26 mouse cellular contexts compared by ENCODE assay signal in genomic region chr17:26619577-26619976, GRCm38 (mm10). TPM values are rescaled to one million over a fixed set of nuclear protein-coding genes. Genes with fewer than 3 reads are reported as not detected.
DNase-seq lines count a peak whose midpoint lies in the region; TF ChIP-seq lines count a peak whose summit lies in the region.
"Had no signal": no experiment of that assay in that cellular context is flagged by ENCODE, and none has a peak within 500 bp of the region (broad histone marks: within the 10 kb centered on the region; RNA-seq: fewer than 3 reads in every experiment).

No protein-coding gene starts in this region.

- H3K4me3 ChIP-seq in heart, adult 2 months, result no peak overlapping the region
- H3K4me3 ChIP-seq in midbrain, embryonic 10.5 days, result no peak overlapping the region
- H3K4me3 ChIP-seq: embryonic facial prominence, embryonic 10.5 days; embryonic facial prominence, embryonic 15.5 days; forebrain, embryonic 13.5 days; heart, embryonic 13.5 days; limb, embryonic 10.5 days; limb, embryonic 15.5 days; liver, embryonic 13.5 days; midbrain, embryonic 15.5 days; neural tube, embryonic 15.5 days had no signal

- peaks cover 27% of the 10 kb centered on the region for H3K4me1 ChIP-seq in heart, adult 2 months (ENCODE audit: control insufficient read depth, insufficient read depth, low read length)
- no peaks in the 10 kb centered on the region for H3K4me1 ChIP-seq in midbrain, embryonic 10.5 days
- H3K4me1 ChIP-seq: embryonic facial prominence, embryonic 10.5 days; forebrain, embryonic 13.5 days; limb, embryonic 10.5 days; midbrain, embryonic 15.5 days had no signal

- DNase-seq in cerebellum, adult 11-12 months, result peak; percentile 63
- no peak for DNase-seq in cerebellum, adult 8-10 months
- DNase-seq in heart, adult 2 months, result no peak
- DNase-seq in heart, adult 9 months (ENCODE audit: low spot score in 2 of 2), result no peak
- peak; percentile 75 for DNase-seq in brain, adult 2 months (ENCODE audit: low read depth, low spot score)
- DNase-seq in cerebellum, postnatal 10 days, result peak; percentile 66 to 69
- DNase-seq in midbrain, embryonic 10.5 days (ENCODE audit: low spot score), result no peak
- no peak for DNase-seq in testis, postnatal 14 days (ENCODE audit: low spot score)
- DNase-seq: gastrocnemius, postnatal 25 days; heart, adult 18-20 months; heart, postnatal 10 days; kidney, adult 9 months; kidney, postnatal 14 days; liver, embryonic 13.5 days; lung, adult 18-20 months; lung, postnatal 10 days; thymus, postnatal 4 days had no signal

- H3K36me3 ChIP-seq in heart, adult 2 months (ENCODE audit: control insufficient read depth, insufficient read depth, low read length), result no peaks in the 10 kb centered on the region
- peaks cover 90% of the 10 kb centered on the region for H3K36me3 ChIP-seq in midbrain, embryonic 10.5 days

- no peak overlapping the region for H3K9ac ChIP-seq in heart, adult 2 months (ENCODE audit: low read depth, low read length)
- H3K9ac ChIP-seq: embryonic facial prominence, embryonic 15.5 days; forebrain, embryonic 13.5 days; heart, embryonic 13.5 days; hindbrain, embryonic 14.5 days; limb, embryonic 15.5 days; liver, embryonic 13.5 days; midbrain, embryonic 15.5 days; neural tube, embryonic 15.5 days had no signal

- peak overlapping the region; percentile 23 for H3K27ac ChIP-seq in heart, adult 2 months
- H3K27ac ChIP-seq in midbrain, embryonic 10.5 days (replicated peaks), result no peak overlapping the region
- H3K27ac ChIP-seq: embryonic facial prominence, embryonic 10.5 days; embryonic facial prominence, embryonic 15.5 days; forebrain, embryonic 13.5 days; heart, embryonic 13.5 days; hindbrain, embryonic 14.5 days; limb, embryonic 10.5 days; limb, embryonic 15.5 days; liver, embryonic 13.5 days; midbrain, embryonic 15.5 days; neural tube, embryonic 15.5 days had no signal

- no peak for TF ChIP-seq POLR2A in heart, adult 2 months (IDR thresholded peaks at IDR 0.05; ENCODE audit: insufficient read depth, low read depth, low read length)

- intact Hi-C loops in heart, adult 2 months (cut with DNase I), result no loop called here

- TF ChIP-seq EP300 in heart, adult 2 months (IDR thresholded peaks at IDR 0.05; ENCODE audit: insufficient read depth, low read depth, low read length), result no peak

- 78% methylated on average over 6 of the region's 6 CpGs for WGBS in heart, adult 2 months
- WGBS in midbrain, embryonic 10.5 days, result 86% methylated on average over 6 of the region's 6 CpGs

- no peaks in the 10 kb centered on the region for H3K79me2 ChIP-seq in heart, adult 2 months (replicated peaks; ENCODE audit: control insufficient read depth, insufficient read depth, low read length)

- no peaks in the 10 kb centered on the region for H3K9me3 ChIP-seq in midbrain, embryonic 10.5 days (replicated peaks)
- H3K9me3 ChIP-seq: embryonic facial prominence, embryonic 10.5 days; embryonic facial prominence, embryonic 15.5 days; forebrain, embryonic 13.5 days; heart, embryonic 13.5 days; limb, embryonic 10.5 days; limb, embryonic 15.5 days; liver, embryonic 13.5 days; midbrain, embryonic 15.5 days; neural tube, embryonic 15.5 days had no signal

- no peaks in the 10 kb centered on the region for H3K27me3 ChIP-seq in heart, adult 2 months (ENCODE audit: control insufficient read depth, insufficient read depth, low read length)
- no peaks in the 10 kb centered on the region for H3K27me3 ChIP-seq in midbrain, embryonic 10.5 days (ENCODE audit: low read depth, poor library complexity, severe bottlenecking)
- H3K27me3 ChIP-seq: embryonic facial prominence, embryonic 15.5 days; forebrain, embryonic 13.5 days; heart, embryonic 13.5 days; limb, embryonic 15.5 days; liver, embryonic 13.5 days; midbrain, embryonic 15.5 days; neural tube, embryonic 15.5 days had no signal

- TF ChIP-seq CTCF in heart, adult 2 months (IDR thresholded peaks at IDR 0.05), result no peak

RNA-seq across cellular contexts. Expression of gene Atp6v0e, which starts 43.5 kb away (rescaled TPM):
- 10 to 100 TPM; 60.9 to 67.2 TPM for total RNA-seq in heart, adult 2 months (2021)
- 143 and 187 TPM in 2 replicates for polyA plus RNA-seq in heart, adult 2 months (2012; rRNA removed)
- 117 and 122 TPM in 2 replicates for polyA plus RNA-seq in midbrain, embryonic 10.5 days (2016; fragmentation: Nextera tagmentation; extraction: Ambion mirVana)

RNA-seq across cellular contexts. Expression of gene Dusp1, which starts 57.6 kb away (rescaled TPM):
- total RNA-seq in heart, adult 2 months (2021), result 10 to 100 TPM; 61.4 to 71.3 TPM
- 122 and 171 TPM in 2 replicates for polyA plus RNA-seq in heart, adult 2 months (2012; rRNA removed)
- 21.7 and 28.8 TPM in 2 replicates for polyA plus RNA-seq in midbrain, embryonic 10.5 days (2016; fragmentation: Nextera tagmentation; extraction: Ambion mirVana)

RNA-seq across cellular contexts. Expression of gene Ergic1, which starts 58.3 kb away (rescaled TPM):
- total RNA-seq in heart, adult 2 months (2021), result 10 to 100 TPM; 53.6 to 59.4 TPM
- polyA plus RNA-seq in heart, adult 2 months (2012; rRNA removed), result 64.4 and 84.3 TPM in 2 replicates
- polyA plus RNA-seq in midbrain, embryonic 10.5 days (2016; fragmentation: Nextera tagmentation; extraction: Ambion mirVana), result 104 and 113 TPM in 2 replicates

Comparison
In these comparisons a context has a peak if more than half of its experiments do, and no peak if none do; other contexts are left out.
1. DNase-seq: peak in cerebellum, adult 11-12 months (single experiment), brain, adult 2 months (single experiment) and cerebellum, postnatal 10 days (2 of 2); none in cerebellum, adult 8-10 months (single experiment), heart, adult 2 months (0 of 2), heart, adult 9 months (0 of 2), midbrain, embryonic 10.5 days (single experiment) and testis, postnatal 14 days (single experiment).